Mouse (Mus musculus): Measurements from ENCODE around the gene Abhd17a.

DNA sequence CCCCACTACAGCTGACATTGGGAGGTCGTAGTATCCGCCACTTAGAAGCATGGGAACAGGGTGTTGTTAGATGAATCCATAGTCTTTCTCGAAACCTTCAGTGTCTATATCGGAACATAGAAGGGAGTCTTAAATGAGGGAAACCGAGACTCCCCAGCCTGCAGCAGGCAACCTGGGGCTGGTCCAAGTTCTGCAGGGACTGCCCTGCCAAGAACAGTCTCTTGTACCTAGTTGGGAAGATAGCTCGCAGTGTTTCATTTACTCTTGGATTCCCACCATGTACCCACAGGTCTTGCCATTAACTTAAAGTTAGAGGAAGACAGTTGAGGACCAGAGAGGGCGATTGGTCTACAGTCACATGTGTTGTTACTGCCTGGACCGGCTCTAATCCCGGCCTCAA lies 30.2 kb upstream of the Abhd17a start:
- TF ChIP-seq CTCF (IDR thresholded peaks at IDR 0.05; ENCODE audit: borderline replicate concordance, insufficient read depth, low read length) = no peak
- no peak for TF ChIP-seq POLR2A (IDR thresholded peaks at IDR 0.05; ENCODE audit: low read depth, low read length)
